Comparison of ENCODE assay signal across 8 mouse cellular contexts in the genomic region with DNA sequence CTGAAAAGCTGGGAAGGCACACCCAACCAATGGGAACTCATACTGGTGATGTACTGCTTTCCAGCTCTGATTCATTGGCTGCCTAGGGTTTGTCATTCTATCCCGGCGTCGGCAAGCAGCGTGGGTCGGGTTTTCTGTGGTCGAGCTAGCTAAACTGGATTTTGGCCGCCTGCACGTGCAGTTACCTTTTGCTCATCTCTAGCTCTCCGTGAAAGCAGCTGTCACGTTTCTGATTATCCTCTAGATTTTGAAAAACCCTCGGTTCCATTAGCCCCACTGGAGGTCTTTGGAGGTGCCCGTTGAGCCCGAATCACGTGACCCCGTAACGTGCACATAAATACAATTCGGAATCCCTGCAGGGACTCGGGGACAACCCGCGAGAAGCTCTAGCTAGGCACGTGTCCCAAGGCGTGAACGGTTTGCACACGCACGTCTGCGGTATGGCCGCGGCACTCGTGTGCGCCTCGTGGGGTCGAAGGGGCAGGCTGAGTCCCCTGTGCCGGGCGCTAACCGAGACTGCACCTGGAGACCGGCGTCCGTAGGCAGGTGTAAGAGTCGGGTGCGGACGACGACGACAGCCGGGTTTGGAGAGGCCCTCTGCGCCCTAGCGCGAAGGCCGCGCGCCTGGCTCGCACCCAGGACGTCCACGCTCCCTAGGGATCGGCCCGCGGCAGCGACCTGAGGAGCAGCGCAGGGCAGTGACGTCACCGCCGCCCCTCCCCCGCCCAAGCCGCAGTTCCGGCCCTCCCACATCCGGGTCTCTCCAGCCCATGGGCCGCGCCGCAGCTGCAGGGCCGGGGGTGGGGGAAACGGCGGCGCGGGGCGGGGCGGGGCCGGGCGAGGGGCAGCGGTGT. TPM values are rescaled to one million over a fixed set of nuclear protein-coding genes. Genes with fewer than 3 reads are reported as not detected.
DNase-seq lines count a peak whose midpoint lies in the region; ATAC-seq lines count a peak whose summit lies in the region.

No protein-coding gene starts in this region.

- peak overlapping the region; percentile 93 for H3K4me3 ChIP-seq in forebrain, embryonic 16.5 days (replicated peaks; ENCODE audit: low read length)
- H3K4me3 ChIP-seq in lung, embryonic 15.5 days, result peak overlapping the region; percentile 95

- peaks cover 16% of the 10 kb centered on the region for H3K4me1 ChIP-seq in forebrain, embryonic 16.5 days (replicated peaks; ENCODE audit: control insufficient read depth, insufficient read depth, low read length)
- H3K4me1 ChIP-seq in lung, embryonic 15.5 days, result peaks cover 18% of the 10 kb centered on the region

- DNase-seq in MEL-GATA-1-ER (ENCODE audit: extremely low read depth, low read depth), result peak; percentile 85
- peak; percentile 89 to 96 for DNase-seq in cerebellum, adult 18-20 months
- peak; percentile 97 for DNase-seq in heart, postnatal 4 days
- peak; percentile 88 to 91 for DNase-seq in layer of hippocampus, adult 8-10 months (ENCODE audit: low spot score in 2 of 2)
- peak; percentile 89 for DNase-seq in ovary, adult 18-20 months (ENCODE audit: low spot score)
- peak; percentile 95 for DNase-seq in thymus, postnatal 14 days

- H3K9me3 ChIP-seq in forebrain, embryonic 16.5 days (ENCODE audit: control insufficient read depth, low read length), result no peaks in the 10 kb centered on the region
- H3K9me3 ChIP-seq in lung, embryonic 15.5 days, result no peaks in the 10 kb centered on the region

- H3K36me3 ChIP-seq in forebrain, embryonic 16.5 days (ENCODE audit: control insufficient read depth, insufficient read depth), result no peaks in the 10 kb centered on the region
- H3K36me3 ChIP-seq in lung, embryonic 15.5 days, result no peaks in the 10 kb centered on the region

- H3K4me2 ChIP-seq in forebrain, embryonic 16.5 days (ENCODE audit: low read length), result peak overlapping the region; percentile 56
- peak overlapping the region; percentile 72 for H3K4me2 ChIP-seq in lung, embryonic 15.5 days

- ATAC-seq in forebrain, embryonic 16.5 days, result peak; percentile 92
- peak; percentile 97 for ATAC-seq in lung, embryonic 15.5 days (ENCODE audit: borderline replicate concordance, extremely low read depth, low FRiP score, low TSS enrichment)

- peak overlapping the region; percentile 99 for H3K27ac ChIP-seq in forebrain, embryonic 16.5 days (ENCODE audit: low read length)
- peak overlapping the region; percentile 99 for H3K27ac ChIP-seq in lung, embryonic 15.5 days

- WGBS in forebrain, embryonic 16.5 days, result under 1% methylated on average over 49 of the region's 78 CpGs
- WGBS in lung, embryonic 15.5 days, result under 1% methylated on average over 60 of the region's 78 CpGs

- H3K27me3 ChIP-seq in forebrain, embryonic 16.5 days (replicated peaks; ENCODE audit: control insufficient read depth, insufficient read depth, low read length), result no peaks in the 10 kb centered on the region
- H3K27me3 ChIP-seq in lung, embryonic 15.5 days, result no peaks in the 10 kb centered on the region

- peak overlapping the region; percentile 97 for H3K9ac ChIP-seq in forebrain, embryonic 16.5 days (replicated peaks; ENCODE audit: low read depth, low read length)
- peak overlapping the region; percentile 98 for H3K9ac ChIP-seq in lung, embryonic 15.5 days

RNA-seq across cellular contexts. Expression of gene Ppm1a, which starts 3.3 kb away (rescaled TPM):
- 52.8 and 55.0 TPM in 2 replicates for polyA plus RNA-seq in forebrain, embryonic 16.5 days (2015; fragmentation: Nextera tagmentation; extraction: Ambion mirVana)
- 100 to 1,000 TPM; 212 to 232 TPM for total RNA-seq in heart, postnatal 4 days (2021)
- 100 to 1,000 TPM; 242 to 265 (median 252) TPM for total RNA-seq in layer of hippocampus, adult 8-10 months (2022)
- polyA plus RNA-seq in lung, embryonic 15.5 days (2015; fragmentation: Nextera tagmentation; extraction: Ambion mirVana), result 40.1 and 44.2 TPM in 2 replicates

Comparison
In these comparisons a context has a peak if more than half of its experiments do, and no peak if none do; other contexts are left out.
1. Peak in every context shown above with its lines: DNase-seq, ATAC-seq, H3K4me3 ChIP-seq and H3K27ac ChIP-seq.